Comparison of ENCODE assay signal across 27 mouse cellular contexts in the genomic region with DNA sequence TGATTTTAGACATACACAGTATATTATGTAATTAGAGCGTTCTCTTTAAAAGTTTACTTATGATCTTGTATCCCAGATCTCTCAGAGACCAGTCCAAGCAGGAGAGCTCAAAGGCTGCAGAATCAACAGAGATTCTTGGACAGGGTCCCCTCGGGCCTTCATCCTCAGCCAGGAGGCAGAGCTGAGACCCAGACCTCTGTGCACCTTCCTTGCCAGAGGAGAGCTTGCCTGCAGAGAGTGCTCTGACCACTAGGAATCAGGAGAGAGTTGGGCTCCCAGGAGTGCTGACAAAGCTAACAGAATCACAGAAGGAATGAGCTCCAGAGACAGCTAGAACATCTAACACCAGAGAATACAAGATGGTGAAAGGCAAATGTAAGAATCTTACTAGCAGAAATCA. TPM values are rescaled to one million over a fixed set of nuclear protein-coding genes. Genes with fewer than 3 reads are reported as not detected.
"Had no signal": no experiment of that assay in that cellular context is flagged by ENCODE, and none has a peak within 500 bp of the region (broad histone marks: within the 10 kb centered on the region; RNA-seq: fewer than 3 reads in every experiment).

No protein-coding gene starts in this region.

- H3K9me3 ChIP-seq: liver, embryonic 13.5 days; megakaryocyte, embryonic 14.5 days; midbrain, embryonic 10.5 days; midbrain, embryonic 13.5 days; neural tube, embryonic 13.5 days had no signal

- H3K4me3 ChIP-seq: layer of hippocampus, adult 2 months; left cerebral cortex, adult 2 months; liver, embryonic 13.5 days; megakaryocyte, embryonic 14.5 days; midbrain, embryonic 10.5 days; midbrain, embryonic 13.5 days; myocyte; neural tube, embryonic 13.5 days had no signal

- DNase-seq: layer of hippocampus, adult 9-11 months; liver, embryonic 13.5 days; lung, embryonic 14.5 days; retina, postnatal 1 day; right cerebral cortex, postnatal 25 days; thymus, adult 18-20 months; thymus, postnatal 36 days had no signal

- H3K4me2 ChIP-seq: liver, embryonic 13.5 days; lung, embryonic 14.5 days; midbrain, embryonic 13.5 days; neural tube, embryonic 13.5 days had no signal

- H3K27me3 ChIP-seq: liver, embryonic 13.5 days; midbrain, embryonic 13.5 days; neural tube, embryonic 13.5 days had no signal

- H3K9ac ChIP-seq: liver, embryonic 13.5 days; lung, embryonic 14.5 days; midbrain, embryonic 13.5 days; neural tube, embryonic 13.5 days had no signal

- ATAC-seq: inflammation-experienced regulatory T-cells, adult 6 months; intestine, embryonic 16.5 days; lung, postnatal 0 days; midbrain, embryonic 13.5 days; midbrain, embryonic 16.5 days had no signal

- H3K36me3 ChIP-seq: liver, embryonic 13.5 days; midbrain, embryonic 10.5 days; midbrain, embryonic 13.5 days; neural tube, embryonic 13.5 days had no signal

- H3K27ac ChIP-seq: kidney, postnatal 0 days; layer of hippocampus, adult 2 months; left cerebral cortex, adult 2 months; liver, embryonic 13.5 days; macrophage; midbrain, embryonic 10.5 days; midbrain, embryonic 13.5 days; neural tube, embryonic 13.5 days had no signal

- H3K4me1 ChIP-seq: liver, embryonic 13.5 days; midbrain, embryonic 10.5 days; midbrain, embryonic 13.5 days; neural tube, embryonic 13.5 days had no signal

RNA-seq across cellular contexts. Expression of gene Nat8f6, which starts 7.4 kb away (rescaled TPM):
- total RNA-seq: liver, adult 2 months; monocyte, adult 5-6 weeks; neutrophil, adult 5-6 weeks had no signal
- polyA plus RNA-seq: inflammation-experienced regulatory T-cells, adult 6 months; intestine, embryonic 16.5 days; limb, embryonic 11.5 days; liver, embryonic 13.5 days; liver, embryonic 16.5 days; lung, embryonic 14.5 days; lung, postnatal 0 days; macrophage; midbrain, embryonic 10.5 days; midbrain, embryonic 13.5 days; midbrain, embryonic 16.5 days; myocyte; neural tube, embryonic 13.5 days; stomach, embryonic 16.5 days had no signal

RNA-seq across cellular contexts. Expression of gene Nat8f5, which starts 7.4 kb away (rescaled TPM):
- total RNA-seq: monocyte, adult 5-6 weeks; neutrophil, adult 5-6 weeks had no signal
- polyA plus RNA-seq: inflammation-experienced regulatory T-cells, adult 6 months; limb, embryonic 11.5 days; limb, embryonic 14.5 days; liver, embryonic 13.5 days; liver, embryonic 16.5 days; lung, embryonic 14.5 days; lung, postnatal 0 days; macrophage; midbrain, embryonic 10.5 days; myocyte; stomach, embryonic 16.5 days had no signal

RNA-seq across cellular contexts. Expression of gene Nat8, which starts 18.5 kb away (rescaled TPM):
- total RNA-seq: monocyte, adult 5-6 weeks; neutrophil, adult 5-6 weeks had no signal
- polyA plus RNA-seq: inflammation-experienced regulatory T-cells, adult 6 months; limb, embryonic 11.5 days; liver, embryonic 13.5 days; lung, embryonic 14.5 days; lung, postnatal 0 days; macrophage; midbrain, embryonic 10.5 days; midbrain, embryonic 13.5 days; myocyte; neural tube, embryonic 13.5 days had no signal

RNA-seq across cellular contexts. Expression of gene Nat8f3, which starts 47.8 kb away (rescaled TPM):
- total RNA-seq: monocyte, adult 5-6 weeks; neutrophil, adult 5-6 weeks had no signal
- polyA plus RNA-seq: kidney, postnatal 0 days; liver, embryonic 13.5 days; liver, embryonic 16.5 days; lung, postnatal 0 days; macrophage; myocyte had no signal

RNA-seq across cellular contexts. Expression of gene Nat8f2, which starts 55.6 kb away (rescaled TPM):
- total RNA-seq: monocyte, adult 5-6 weeks; neutrophil, adult 5-6 weeks had no signal
- polyA plus RNA-seq: intestine, embryonic 16.5 days; limb, embryonic 11.5 days; limb, embryonic 14.5 days; liver, embryonic 13.5 days; liver, embryonic 16.5 days; lung, embryonic 14.5 days; lung, postnatal 0 days; macrophage; midbrain, embryonic 10.5 days; midbrain, embryonic 13.5 days; myocyte; neural tube, embryonic 13.5 days had no signal
